Mouse (Mus musculus): ENCODE measurements around the gene Mgat5. TPM values are rescaled to one million over a fixed set of nuclear protein-coding genes. Genes with fewer than 3 reads are reported as not detected.

Mgat5 gene
- polyA plus RNA-seq, 1 experiment from 2014 or later, result 22.2 TPM

DNA sequence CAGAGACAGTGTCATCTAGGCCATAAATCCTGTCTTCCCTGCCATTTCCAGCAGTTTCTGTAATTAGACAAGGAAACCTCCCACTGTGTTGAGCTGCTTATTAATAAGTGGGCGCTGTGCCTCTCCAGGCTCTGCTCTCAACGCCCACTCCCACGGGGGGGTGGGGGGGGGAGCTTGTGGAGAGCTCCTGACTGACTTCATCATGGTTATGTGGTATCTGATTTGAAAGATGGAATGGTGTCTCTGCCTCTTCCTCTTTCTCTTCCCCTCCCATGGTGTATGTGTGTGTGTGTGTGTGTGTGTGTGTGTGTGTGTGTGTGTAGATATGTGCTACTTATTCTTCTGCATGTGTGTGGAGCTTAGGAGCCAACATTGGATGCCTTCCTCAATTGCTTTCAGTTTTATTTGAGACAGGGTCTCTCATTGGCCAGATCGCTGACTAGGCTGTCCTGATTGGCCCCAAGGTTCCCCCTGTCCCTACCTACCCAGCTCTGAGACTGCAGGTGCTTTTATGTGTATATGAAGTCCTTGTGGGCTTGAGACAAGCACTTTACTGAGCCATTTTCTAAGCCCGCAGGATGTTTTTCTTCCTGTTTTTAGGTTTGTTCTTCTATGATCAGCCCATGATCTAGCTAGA, 117.5 kb downstream of the Mgat5 start:
- Histone ChIP-seq H3K9me3 (ENCODE audit: control insufficient read depth, low read length) (no peaks in the 10 kb centered on the region), H3K4me3 (ENCODE audit: low read depth, low read length) (no peak overlapping the region), H3K9ac (replicated peaks; ENCODE audit: low read depth, low read length) (no peak overlapping the region), H3K36me3 (ENCODE audit: control insufficient read depth, insufficient read depth, low read length) (0 out of 2 replicates have a peak, but pooled peaks cover 3% of the 10 kb centered on the region), H3K27me3 (ENCODE audit: control insufficient read depth, insufficient read depth, low read length) (no peaks in the 10 kb centered on the region), H3K27ac (ENCODE audit: low read depth, low read length) (0 out of 2 replicates have a peak overlapping the region, but pooled peaks have one; percentile 29), H3K4me2 (ENCODE audit: low read depth, low read length) (no peak overlapping the region), H3K4me1 (ENCODE audit: control insufficient read depth, insufficient read depth, low read length) (peaks cover 8% of the 10 kb centered on the region; the same call in 1 of the 2 replicates)
- peak; percentile 19; the same call in 1 of the 2 replicates for ATAC-seq (ENCODE audit: low read depth)
- WGBS, result 53% methylated on average over 5 of the region's 5 CpGs

DNA sequence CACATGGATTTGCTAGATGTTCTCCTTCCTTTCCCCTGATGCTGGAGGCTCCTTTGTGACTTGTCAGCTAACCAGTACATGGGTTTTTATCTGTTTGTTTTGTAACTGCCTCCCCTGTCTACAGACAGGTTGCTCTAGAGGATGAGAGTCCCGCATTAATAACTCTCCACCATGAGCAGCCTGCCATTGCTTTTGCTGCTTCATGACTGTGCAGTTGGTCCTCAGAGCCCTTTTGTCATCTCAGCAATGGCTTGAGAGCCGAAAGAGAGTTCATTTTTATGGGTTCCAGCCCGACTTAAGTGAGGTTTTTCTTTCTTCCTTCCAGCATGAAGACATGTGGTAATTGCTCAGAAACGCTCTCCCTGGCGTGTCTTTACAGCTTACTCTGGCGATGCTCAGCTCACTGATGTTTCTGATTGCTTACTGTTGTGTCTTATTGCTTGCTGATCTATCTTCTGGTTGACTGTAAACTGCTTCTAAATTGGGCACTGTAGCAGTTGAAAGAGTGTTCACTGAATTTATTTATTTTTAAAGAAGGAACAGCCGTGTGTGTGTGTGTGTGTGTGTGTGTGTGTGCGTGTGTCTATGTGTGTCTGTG, 120.9 kb downstream of the Mgat5 start:
- H3K9ac ChIP-seq (replicated peaks; ENCODE audit: low read depth, low read length), result no peak overlapping the region
- peaks cover 11% of the 10 kb centered on the region; the same call in 1 of the 2 replicates for H3K4me1 ChIP-seq (ENCODE audit: control insufficient read depth, insufficient read depth, low read length)
- H3K36me3 ChIP-seq (ENCODE audit: control insufficient read depth, insufficient read depth, low read length), result 0 out of 2 replicates have a peak, but pooled peaks cover 3% of the 10 kb centered on the region
- H3K4me3 ChIP-seq (ENCODE audit: low read depth, low read length), result no peak overlapping the region
- WGBS, result 45% methylated on average over 8 of the region's 8 CpGs
- peak; percentile 60; the same call in 1 of the 2 replicates for ATAC-seq (ENCODE audit: low read depth)
- peak overlapping the region; percentile 66 for H3K27ac ChIP-seq (ENCODE audit: low read depth, low read length)
- no peak overlapping the region for H3K4me2 ChIP-seq (ENCODE audit: low read depth, low read length)
- H3K9me3 ChIP-seq (ENCODE audit: control insufficient read depth, low read length), result no peaks in the 10 kb centered on the region
- no peaks in the 10 kb centered on the region for H3K27me3 ChIP-seq (ENCODE audit: control insufficient read depth, insufficient read depth, low read length)

DNA sequence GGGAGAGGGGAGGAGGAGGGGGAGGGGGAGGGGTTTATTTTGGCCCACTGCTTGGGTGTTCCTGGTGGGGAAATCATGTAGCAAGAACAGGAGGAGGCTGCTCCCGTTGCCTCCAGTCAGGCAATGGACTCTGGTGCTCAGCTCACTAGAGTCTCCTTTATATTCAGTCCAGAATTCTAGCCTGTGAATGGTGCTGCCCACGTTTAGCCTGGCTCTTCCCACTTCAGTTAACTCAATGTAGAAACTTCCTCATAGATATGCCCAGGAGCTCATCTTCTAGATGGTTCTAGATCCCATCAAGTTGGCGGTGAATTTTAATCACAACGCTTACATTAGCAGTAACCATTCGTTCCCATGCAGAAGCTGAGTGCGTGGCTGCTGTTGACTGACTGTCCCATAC, 123.0 kb downstream of the Mgat5 start:
- H3K27ac ChIP-seq (ENCODE audit: low read depth, low read length), result no peak overlapping the region; the same call in 1 of the 2 replicates
- peaks cover 6% of the 10 kb centered on the region; the same call in 1 of the 2 replicates for H3K4me1 ChIP-seq (ENCODE audit: control insufficient read depth, insufficient read depth, low read length)
- no peak overlapping the region for H3K4me2 ChIP-seq (ENCODE audit: low read depth, low read length)
- no peaks in the 10 kb centered on the region for H3K27me3 ChIP-seq (ENCODE audit: control insufficient read depth, insufficient read depth, low read length)
- WGBS, result 69% methylated on average over 6 of the region's 6 CpGs
- no peak overlapping the region for H3K9ac ChIP-seq (replicated peaks; ENCODE audit: low read depth, low read length)
- no peaks in the 10 kb centered on the region for H3K36me3 ChIP-seq (ENCODE audit: control insufficient read depth, insufficient read depth, low read length)
- no peak for ATAC-seq (ENCODE audit: low read depth)
- H3K4me3 ChIP-seq (ENCODE audit: low read depth, low read length), result no peak overlapping the region
- no peaks in the 10 kb centered on the region for H3K9me3 ChIP-seq (ENCODE audit: control insufficient read depth, low read length)

DNA sequence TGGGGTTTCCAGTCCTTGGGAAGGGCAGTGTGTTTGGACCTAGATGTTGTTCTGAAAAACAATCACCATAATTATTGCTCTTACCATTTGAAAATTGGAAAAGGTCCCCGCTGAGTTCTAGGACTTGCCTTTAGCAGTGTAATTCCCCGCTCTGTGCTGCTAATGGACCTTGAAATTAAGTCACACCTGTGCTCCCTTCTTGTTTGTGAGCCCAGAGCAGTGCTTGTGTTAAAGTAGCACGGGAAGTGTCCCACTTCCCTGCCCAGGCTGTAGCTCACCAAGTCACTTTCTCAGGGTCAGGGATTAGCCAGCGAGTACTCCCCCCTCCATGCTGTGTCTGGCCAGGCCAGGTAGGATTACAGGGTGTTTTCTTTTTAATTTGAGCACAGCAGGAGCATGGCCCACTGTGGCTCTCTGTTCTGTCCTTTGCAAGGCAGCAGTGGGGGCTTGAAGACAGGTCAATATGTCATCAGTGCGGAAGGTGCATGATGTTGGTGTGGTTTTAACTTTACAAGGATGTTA, 123.6 kb downstream of the Mgat5 start:
- H3K36me3 ChIP-seq (ENCODE audit: control insufficient read depth, insufficient read depth, low read length), result no peaks in the 10 kb centered on the region
- 0 out of 2 replicates have a peak, but pooled peaks cover 6% of the 10 kb centered on the region for H3K4me1 ChIP-seq (ENCODE audit: control insufficient read depth, insufficient read depth, low read length)
- ATAC-seq (ENCODE audit: low read depth), result peak; percentile 50; the same call in 1 of the 2 replicates
- H3K4me3 ChIP-seq (ENCODE audit: low read depth, low read length), result no peak overlapping the region
- no peaks in the 10 kb centered on the region for H3K9me3 ChIP-seq (ENCODE audit: control insufficient read depth, low read length)
- peak overlapping the region; percentile 23 for H3K27ac ChIP-seq (ENCODE audit: low read depth, low read length)
- 45% methylated on average over 5 of the region's 5 CpGs for WGBS
- no peaks in the 10 kb centered on the region for H3K27me3 ChIP-seq (ENCODE audit: control insufficient read depth, insufficient read depth, low read length)
- H3K9ac ChIP-seq (replicated peaks; ENCODE audit: low read depth, low read length), result no peak overlapping the region
- no peak overlapping the region for H3K4me2 ChIP-seq (ENCODE audit: low read depth, low read length)

DNA sequence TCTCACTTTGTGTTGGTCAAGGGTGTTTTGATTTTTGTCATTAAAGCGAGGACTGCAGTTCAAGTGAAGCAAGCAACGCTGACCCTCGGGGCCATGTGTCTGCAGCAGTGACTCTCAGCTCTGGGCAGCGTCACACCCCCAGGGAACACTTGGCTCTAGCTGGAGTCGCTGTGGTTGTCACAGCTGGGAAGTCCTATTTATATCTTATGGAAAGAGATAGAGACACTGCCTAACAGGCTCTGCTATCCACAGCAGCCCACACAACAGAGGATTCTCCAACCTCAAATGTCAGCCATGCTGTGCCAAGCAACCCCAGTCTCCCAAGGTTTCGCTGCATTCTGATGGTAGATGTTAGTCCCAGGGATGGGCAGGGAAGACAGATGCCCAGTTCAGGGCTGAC, 125.0 kb downstream of the Mgat5 start:
- Histone ChIP-seq H3K9ac (replicated peaks; ENCODE audit: low read depth, low read length) (no peak overlapping the region), H3K36me3 (ENCODE audit: control insufficient read depth, insufficient read depth, low read length) (no peaks in the 10 kb centered on the region), H3K4me3 (ENCODE audit: low read depth, low read length) (no peak overlapping the region), H3K27me3 (ENCODE audit: control insufficient read depth, insufficient read depth, low read length) (no peaks in the 10 kb centered on the region), H3K27ac (ENCODE audit: low read depth, low read length) (no peak overlapping the region), H3K4me2 (ENCODE audit: low read depth, low read length) (no peak overlapping the region), H3K4me1 (ENCODE audit: control insufficient read depth, insufficient read depth, low read length) (0 out of 2 replicates have a peak, but pooled peaks cover 6% of the 10 kb centered on the region), H3K9me3 (ENCODE audit: control insufficient read depth, low read length) (no peaks in the 10 kb centered on the region)
- ATAC-seq (ENCODE audit: low read depth), result no peak
- WGBS, result 64% methylated on average over 6 of the region's 6 CpGs

DNA sequence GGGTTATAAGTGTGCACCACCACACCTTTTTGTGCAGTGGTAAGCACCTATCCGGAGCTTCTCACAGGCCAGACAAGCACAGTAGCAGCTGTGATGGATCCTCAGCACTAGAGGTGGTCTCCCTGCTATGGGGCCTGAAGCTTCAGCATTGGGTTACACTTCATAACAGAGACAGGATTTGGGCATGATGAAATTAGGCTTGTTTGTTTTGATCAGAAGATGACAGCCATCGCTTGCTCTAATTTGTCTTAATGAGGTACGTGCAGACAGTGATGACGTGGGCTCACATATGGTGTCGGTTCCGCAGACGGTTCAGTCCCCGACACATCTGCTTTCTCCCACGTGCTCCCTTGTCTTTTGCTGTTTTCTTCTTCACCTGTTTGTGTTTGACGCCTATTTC, 132.9 kb downstream of the Mgat5 start:
- H3K27ac ChIP-seq (ENCODE audit: low read depth, low read length), result no peak overlapping the region
- H3K4me1 ChIP-seq (ENCODE audit: control insufficient read depth, insufficient read depth, low read length), result no peaks in the 10 kb centered on the region
- 81% methylated on average over 10 of the region's 10 CpGs for WGBS
- no peak overlapping the region for H3K9ac ChIP-seq (replicated peaks; ENCODE audit: low read depth, low read length)
- ATAC-seq (ENCODE audit: low read depth), result no peak
- H3K4me2 ChIP-seq (ENCODE audit: low read depth, low read length), result no peak overlapping the region
- no peaks in the 10 kb centered on the region for H3K36me3 ChIP-seq (ENCODE audit: control insufficient read depth, insufficient read depth, low read length)
- no peaks in the 10 kb centered on the region for H3K9me3 ChIP-seq (ENCODE audit: control insufficient read depth, low read length)
- no peak overlapping the region for H3K4me3 ChIP-seq (ENCODE audit: low read depth, low read length)
- H3K27me3 ChIP-seq (ENCODE audit: control insufficient read depth, insufficient read depth, low read length), result no peaks in the 10 kb centered on the region

DNA sequence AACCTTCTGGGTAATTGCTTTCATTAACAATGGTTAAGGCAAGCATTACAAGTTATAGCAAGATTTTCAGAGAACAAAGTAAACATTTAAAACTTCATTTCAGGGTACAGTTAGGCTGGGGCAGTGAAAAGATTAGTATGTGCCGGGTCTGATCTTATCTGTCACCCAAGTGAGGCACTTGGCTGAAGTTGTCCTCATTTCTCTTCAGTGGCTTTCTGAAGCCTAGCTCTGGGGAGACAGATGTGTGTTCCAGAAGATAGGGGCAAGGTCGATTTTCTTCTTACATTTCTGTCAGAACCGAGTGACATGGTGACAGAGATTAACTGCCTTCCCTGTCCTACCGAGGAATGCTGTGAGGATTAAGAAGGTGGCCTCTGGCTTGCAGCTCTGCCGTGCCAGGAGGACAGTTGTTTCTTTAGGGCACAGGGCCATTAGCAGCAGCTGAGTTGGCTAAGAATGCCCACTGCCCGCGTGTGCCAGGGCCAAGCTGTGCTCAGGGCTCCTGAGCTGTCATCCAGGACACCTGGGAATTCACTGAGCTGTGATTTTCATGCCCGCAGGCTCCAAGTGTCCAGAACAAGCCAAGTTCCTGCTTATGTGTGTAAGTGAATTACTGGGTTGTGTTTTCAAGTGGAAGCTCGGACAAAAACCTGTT, 134.1 kb downstream of the Mgat5 start:
- 55% methylated on average over 9 of the region's 9 CpGs for WGBS
- H3K27ac ChIP-seq (ENCODE audit: low read depth, low read length), result no peak overlapping the region
- no peaks in the 10 kb centered on the region for H3K9me3 ChIP-seq (ENCODE audit: control insufficient read depth, low read length)
- no peaks in the 10 kb centered on the region for H3K36me3 ChIP-seq (ENCODE audit: control insufficient read depth, insufficient read depth, low read length)
- no peak overlapping the region for H3K4me3 ChIP-seq (ENCODE audit: low read depth, low read length)
- H3K9ac ChIP-seq (replicated peaks; ENCODE audit: low read depth, low read length), result no peak overlapping the region
- H3K4me1 ChIP-seq (ENCODE audit: control insufficient read depth, insufficient read depth, low read length), result no peaks in the 10 kb centered on the region
- H3K4me2 ChIP-seq (ENCODE audit: low read depth, low read length), result no peak overlapping the region
- no peaks in the 10 kb centered on the region for H3K27me3 ChIP-seq (ENCODE audit: control insufficient read depth, insufficient read depth, low read length)
- no peak for ATAC-seq (ENCODE audit: low read depth)

DNA sequence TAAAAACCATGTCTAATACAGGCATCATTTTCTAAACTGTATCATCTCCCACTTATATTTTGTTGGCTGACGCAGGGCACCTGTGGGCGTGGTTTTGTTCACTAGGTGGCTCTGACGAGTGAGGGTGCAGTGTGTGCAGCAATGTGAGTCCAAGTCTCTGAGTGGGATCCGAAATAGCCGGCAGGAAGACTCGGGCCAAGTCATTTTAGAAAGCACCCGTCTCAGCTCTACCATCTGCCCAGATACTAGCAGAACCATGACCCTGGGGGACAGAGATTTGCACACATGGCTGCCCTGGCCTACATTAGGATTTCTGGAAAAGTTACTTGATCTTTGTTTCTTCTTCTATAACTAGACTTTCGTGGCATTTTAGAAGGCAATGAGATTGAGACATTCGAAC, 135.5 kb downstream of the Mgat5 start:
- no peaks in the 10 kb centered on the region for H3K9me3 ChIP-seq (ENCODE audit: control insufficient read depth, low read length)
- H3K36me3 ChIP-seq (ENCODE audit: control insufficient read depth, insufficient read depth, low read length), result no peaks in the 10 kb centered on the region
- no peak overlapping the region for H3K4me2 ChIP-seq (ENCODE audit: low read depth, low read length)
- H3K27me3 ChIP-seq (ENCODE audit: control insufficient read depth, insufficient read depth, low read length), result no peaks in the 10 kb centered on the region
- ATAC-seq (ENCODE audit: low read depth), result no peak
- H3K4me3 ChIP-seq (ENCODE audit: low read depth, low read length), result no peak overlapping the region
- H3K27ac ChIP-seq (ENCODE audit: low read depth, low read length), result no peak overlapping the region
- no peaks in the 10 kb centered on the region for H3K4me1 ChIP-seq (ENCODE audit: control insufficient read depth, insufficient read depth, low read length)
- WGBS, result 85% methylated on average over 9 of the region's 9 CpGs
- no peak overlapping the region for H3K9ac ChIP-seq (replicated peaks; ENCODE audit: low read depth, low read length)

DNA sequence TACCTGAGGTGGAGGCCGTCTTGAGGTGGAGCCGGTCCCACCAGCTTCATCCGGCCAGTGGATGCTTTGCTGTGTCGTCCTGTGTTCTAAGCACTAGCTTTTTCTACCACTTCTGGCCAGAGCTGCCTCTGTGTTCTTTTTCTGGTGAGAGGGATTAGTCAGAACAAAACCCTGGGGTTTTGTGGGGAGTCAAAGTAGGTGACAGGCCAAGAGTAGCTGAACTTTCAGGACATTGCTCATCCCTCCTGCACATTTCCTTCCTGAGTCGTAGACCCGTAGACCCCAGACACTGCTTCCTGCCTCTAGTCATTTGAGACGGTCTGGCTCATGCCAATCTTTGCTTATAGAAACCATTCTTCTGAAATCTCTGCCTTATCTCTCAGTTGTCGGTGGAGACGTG, 140.1 kb downstream of the Mgat5 start:
- no peak overlapping the region for H3K4me3 ChIP-seq (ENCODE audit: low read depth, low read length)
- no peak overlapping the region for H3K27ac ChIP-seq (ENCODE audit: low read depth, low read length)
- H3K27me3 ChIP-seq (ENCODE audit: control insufficient read depth, insufficient read depth, low read length), result no peaks in the 10 kb centered on the region
- H3K36me3 ChIP-seq (ENCODE audit: control insufficient read depth, insufficient read depth, low read length), result no peaks in the 10 kb centered on the region
- no peak for ATAC-seq (ENCODE audit: low read depth)
- H3K4me2 ChIP-seq (ENCODE audit: low read depth, low read length), result no peak overlapping the region
- no peak overlapping the region for H3K9ac ChIP-seq (replicated peaks; ENCODE audit: low read depth, low read length)
- no peaks in the 10 kb centered on the region for H3K9me3 ChIP-seq (ENCODE audit: control insufficient read depth, low read length)
- 82% methylated on average over 9 of the region's 9 CpGs for WGBS
- peaks cover 5% of the 10 kb centered on the region; the same call in 1 of the 2 replicates for H3K4me1 ChIP-seq (ENCODE audit: control insufficient read depth, insufficient read depth, low read length)
